Mouse (Mus musculus) myocyte (in vitro differentiated cells): ENCODE data around the gene Fam229b. TPM values are rescaled to one million over a fixed set of nuclear protein-coding genes. Genes with fewer than 3 reads are reported as not detected.

ENCODE experiments used
- polyA plus RNA-seq: library from polyadenylated mRNA; unstranded; fragments of >200 nt; fragmentation: generic; extraction: Trizol; gene quantifications from one replicate; pipeline ENCODE4 v1.2.1, GENCODE M21; 2012; ENCODE audit warnings: missing spikeins

Fam229b gene
- polyA plus RNA-seq, 1 experiment, result 5.3 TPM

Other genes with a start within 250 kb of the Fam229b start
- 0.16 TPM for gene Lama4, start 168.4 kb downstream of the Fam229b start, polyA plus RNA-seq
- 2.1 TPM for gene Tube1, start 62 bp upstream of the Fam229b start, polyA plus RNA-seq
- not detected for gene Ccn6, start 29.9 kb upstream of the Fam229b start, polyA plus RNA-seq
- gene Fyn, start 234.9 kb upstream of the Fam229b start, polyA plus RNA-seq, result 148 TPM